Mouse (Mus musculus) liver, embryonic 14.5 days (tissue): Measurements from ENCODE around the gene Tgoln1.

Experiments used
- CTCF ChIP-seq: IDR thresholded peaks from 2 replicates; pipeline ENCODE4 v1.5.1; 2016; ENCODE audit warnings: antibody characterized with exemption, low read depth, control low read depth
- EP300 ChIP-seq: IDR thresholded peaks from 2 replicates; pipeline ENCODE4 v1.6.1; 2016; ENCODE audit warnings: antibody characterized with exemption, low read depth

- TF ChIP-seq CTCF (no peak), EP300 (no peak)
Measured at GRCm38 (mm10) chr6:72586701-72587100, 30.1 kb downstream of the Tgoln1 start.
